Mouse (Mus musculus) midbrain, embryonic 13.5 days (tissue): ENCODE data around the gene Vps13d. TPM values are rescaled to one million over a fixed set of nuclear protein-coding genes. Genes with fewer than 3 reads are reported as not detected.
A peak's percentile ranks its signal among the peaks of the same experiment; 100 is the strongest.
"Not testable (repeated sequence)": the region's sequence is repeated elsewhere in the genome, so short reads cannot be mapped to it uniquely, and the experiment has no call there.

Source experiments
- ATAC-seq: fragments of 200-750 bp; cut with Nextera tagmentation; 2 replicates; pipeline ENCODE4 v1.8.0; 2017; ENCODE audit warnings: mild to moderate bottlenecking, moderate TSS enrichment, moderate library complexity
- H3K27ac ChIP-seq: fragments of 300-500 bp; sonication (generic); 2 replicates; pipeline ENCODE4 v1.5.1; 2015; ENCODE audit warnings: inconsistent platforms, mild to moderate bottlenecking, moderate library complexity
- H3K27me3 ChIP-seq: fragments of 300-500 bp; sonication (generic); 2 replicates; pipeline ENCODE4 v1.6.1; 2015; ENCODE audit warnings: mild to moderate bottlenecking, inconsistent platforms
- H3K36me3 ChIP-seq: fragments of 300-500 bp; sonication (generic); 2 replicates; pipeline ENCODE4 v1.6.1; 2015; ENCODE audit warnings: mild to moderate bottlenecking, inconsistent platforms
- H3K4me1 ChIP-seq: fragments of 300-500 bp; sonication (generic); replicated peaks from 2 replicates; pipeline ENCODE4 v1.6.1; 2015; ENCODE audit warnings: inconsistent platforms
- H3K4me2 ChIP-seq: fragments of 300-500 bp; sonication (generic); replicated peaks from 2 replicates; pipeline ENCODE4 v1.6.1; 2015; ENCODE audit warnings: moderate library complexity, mild to moderate bottlenecking, inconsistent platforms
- H3K4me3 ChIP-seq: fragments of 300-500 bp; sonication (generic); replicated peaks from 2 replicates; pipeline ENCODE4 v1.5.1; 2015; ENCODE audit warnings: mild to moderate bottlenecking, inconsistent platforms
- H3K9ac ChIP-seq: fragments of 300-500 bp; sonication (generic); replicated peaks from 2 replicates; pipeline ENCODE4 v1.6.1; 2015; ENCODE audit warnings: mild to moderate bottlenecking, inconsistent platforms
- H3K9me3 ChIP-seq: fragments of 300-500 bp; sonication (generic); 2 replicates; pipeline ENCODE4 v1.6.1; 2016; ENCODE audit warnings: mild to moderate bottlenecking, inconsistent platforms
- WGBS: fragments of 180-500 bp; shearing (Covaris S2); methylation state at CpG from one replicate; pipeline ENCODE4 v1.1.7; 2015; 5-methylcytosine and 5-hydroxymethylcytosine counted together
- polyA plus RNA-seq: library from polyadenylated mRNA; unstranded; fragments of >200 nt; fragmentation: Nextera tagmentation; extraction: Ambion mirVana; gene quantifications from 2 replicates; pipeline ENCODE4 v1.2.1, GENCODE M21; 2015

The Vps13d gene
- polyA plus RNA-seq, 1 experiment from 2014 or later, result 9.4 TPM

DNA sequence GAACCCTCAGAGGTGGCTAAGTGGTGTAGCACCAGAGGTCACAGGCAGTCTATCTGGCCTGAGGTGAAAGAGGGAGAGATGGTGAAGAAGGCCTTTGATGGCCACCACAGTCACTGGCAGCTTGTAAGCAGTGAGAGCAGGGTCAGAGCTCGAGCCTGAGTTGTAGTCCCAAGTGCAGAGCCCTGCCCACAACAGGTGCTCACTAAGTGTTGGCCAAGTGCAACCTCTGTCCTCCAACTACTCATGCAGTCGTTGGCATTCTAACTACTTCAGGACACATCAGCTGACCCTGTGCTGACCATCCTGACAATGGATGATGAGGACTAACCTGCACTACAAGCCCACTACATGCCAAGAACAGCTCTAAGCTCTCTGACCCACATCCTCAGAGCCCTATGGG lies 7.2 kb downstream of the Vps13d start:
- ATAC-seq, result no peak

DNA sequence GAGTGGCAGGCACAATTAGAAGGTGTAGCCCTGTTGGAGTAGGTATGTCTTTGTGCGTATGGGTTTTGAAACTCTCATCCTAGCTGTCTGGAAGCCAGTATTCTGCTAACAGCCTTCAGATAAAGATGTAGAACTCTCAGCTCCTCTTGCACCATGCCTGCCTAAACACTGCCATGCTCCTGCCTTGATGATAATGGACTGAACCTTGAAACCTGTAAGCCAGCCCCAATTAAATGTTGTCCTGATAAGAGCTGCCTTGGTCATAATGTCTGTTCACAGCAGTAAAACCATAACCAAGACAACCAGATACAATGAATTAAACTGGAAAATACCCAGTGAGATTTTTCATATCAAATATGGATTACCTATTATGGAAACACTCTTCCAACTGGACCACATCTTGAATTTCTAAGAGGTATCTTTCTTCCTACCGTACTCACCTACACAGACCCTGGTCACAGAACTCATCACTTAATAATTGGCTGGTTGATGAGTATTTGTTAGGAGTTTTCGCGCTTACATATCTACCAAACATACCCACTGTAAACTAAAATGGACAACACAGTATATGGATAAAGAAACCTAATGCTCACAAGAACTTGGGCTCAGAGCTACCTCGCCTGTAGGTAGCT lies 15.8 kb downstream of the Vps13d start:
- Histone ChIP-seq H3K9ac (no peak overlapping the region), H3K9me3 (no peaks in the 10 kb centered on the region), H3K4me3 (no peak overlapping the region), H3K4me1 (no peaks in the 10 kb centered on the region), H3K36me3 (peaks cover 72% of the 10 kb centered on the region), H3K27ac (no peak overlapping the region), H3K4me2 (no peak overlapping the region), H3K27me3 (no peaks in the 10 kb centered on the region)
- WGBS, result 95% methylated on average over 5 of the region's 5 CpGs
- no peak for ATAC-seq

More for the DNA sequence above, 7.2 kb downstream of the Vps13d start:
- Histone ChIP-seq H3K27me3 (no peaks in the 10 kb centered on the region), H3K4me1 (peaks cover 1% of the 10 kb centered on the region; the same call in 1 of the 2 replicates), H3K9ac (no peak overlapping the region), H3K9me3 (no peaks in the 10 kb centered on the region), H3K27ac (no peak overlapping the region), H3K36me3 (peaks cover 65% of the 10 kb centered on the region), H3K4me3 (no peak overlapping the region), H3K4me2 (no peak overlapping the region)
- WGBS, result 90% methylated on average over 2 of the region's 2 CpGs

DNA sequence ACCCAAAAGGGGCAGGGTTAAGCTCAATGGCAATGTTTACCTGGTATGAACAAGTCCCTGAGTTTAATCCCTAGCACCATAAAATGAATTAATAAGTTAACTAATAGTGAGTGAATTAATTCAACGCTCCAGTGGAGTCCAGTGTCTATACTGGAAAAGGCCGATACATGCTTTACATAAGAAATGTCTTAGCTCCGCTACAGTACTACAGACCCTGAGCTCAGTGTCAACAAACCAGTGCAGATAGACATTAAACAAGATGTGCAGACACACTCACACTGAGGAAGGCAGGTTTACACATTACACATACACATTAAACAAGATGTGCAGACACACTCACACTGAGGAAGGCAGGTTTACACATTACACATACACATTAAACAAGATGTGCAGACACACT lies 29.3 kb downstream of the Vps13d start:
- H3K27me3 ChIP-seq, H3K4me2 ChIP-seq, H3K27ac ChIP-seq, H3K9ac ChIP-seq, H3K9me3 ChIP-seq, ATAC-seq, H3K4me3 ChIP-seq, H3K4me1 ChIP-seq: not testable (repeated sequence)
- 84% methylated on average over 3 of the region's 3 CpGs for WGBS
- H3K36me3 ChIP-seq, result peaks cover 92% of the 10 kb centered on the region

DNA sequence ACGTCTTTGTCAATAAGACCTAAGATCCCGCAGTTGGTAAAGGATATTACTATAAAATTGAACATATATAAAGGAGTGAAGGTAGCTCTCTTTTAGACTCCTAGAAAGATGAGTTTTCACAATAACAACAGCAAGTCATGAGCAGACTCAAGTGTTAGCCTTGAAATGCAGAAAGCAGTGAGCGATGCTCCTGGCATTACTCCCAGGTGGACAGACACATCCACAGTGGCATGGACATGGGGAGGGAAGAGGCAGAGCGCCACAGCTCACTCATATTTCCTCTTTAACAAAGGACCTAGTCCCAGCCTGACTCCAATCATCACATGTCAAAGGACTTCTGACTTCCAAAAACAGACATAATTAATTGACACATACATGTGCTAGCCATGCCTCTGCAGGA lies 30.7 kb downstream of the Vps13d start:
- H3K36me3 ChIP-seq, result peaks cover 92% of the 10 kb centered on the region
- H3K4me2 ChIP-seq, result no peak overlapping the region
- no peak overlapping the region for H3K9ac ChIP-seq
- H3K4me1 ChIP-seq, result no peaks in the 10 kb centered on the region
- no peak overlapping the region for H3K4me3 ChIP-seq
- H3K27me3 ChIP-seq, result no peaks in the 10 kb centered on the region
- ATAC-seq, result no peak
- 94% methylated on average over 4 of the region's 4 CpGs for WGBS
- H3K9me3 ChIP-seq, result no peaks in the 10 kb centered on the region
- no peak overlapping the region for H3K27ac ChIP-seq

DNA sequence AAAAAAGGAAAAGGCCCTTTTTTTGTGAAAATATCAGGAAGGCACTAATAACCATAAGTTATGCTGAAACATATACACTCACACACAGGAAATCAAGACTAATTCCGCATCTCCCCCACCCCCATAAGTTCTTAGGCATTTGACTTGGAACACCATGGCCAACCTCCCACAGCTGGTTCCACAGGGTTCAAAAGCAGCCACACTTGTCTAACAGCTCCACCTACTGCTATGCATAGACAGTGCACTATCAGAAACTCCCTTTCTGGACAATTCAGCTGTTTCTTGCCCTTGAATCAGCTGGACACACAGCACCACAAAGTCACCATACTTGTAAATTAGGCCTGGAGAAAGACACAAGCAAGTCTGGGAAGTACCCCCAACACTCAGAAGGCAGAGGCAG lies 33.6 kb downstream of the Vps13d start:
- H3K4me1 ChIP-seq, result no peaks in the 10 kb centered on the region
- H3K27me3 ChIP-seq, result no peaks in the 10 kb centered on the region
- H3K4me2 ChIP-seq, result no peak overlapping the region
- ATAC-seq, result no peak
- H3K9me3 ChIP-seq, result no peaks in the 10 kb centered on the region
- no peak overlapping the region for H3K4me3 ChIP-seq
- no peak overlapping the region for H3K9ac ChIP-seq
- WGBS, result 93% methylated on average over 1 of the region's 1 CpGs
- H3K36me3 ChIP-seq, result peaks cover 95% of the 10 kb centered on the region
- H3K27ac ChIP-seq, result no peak overlapping the region

DNA sequence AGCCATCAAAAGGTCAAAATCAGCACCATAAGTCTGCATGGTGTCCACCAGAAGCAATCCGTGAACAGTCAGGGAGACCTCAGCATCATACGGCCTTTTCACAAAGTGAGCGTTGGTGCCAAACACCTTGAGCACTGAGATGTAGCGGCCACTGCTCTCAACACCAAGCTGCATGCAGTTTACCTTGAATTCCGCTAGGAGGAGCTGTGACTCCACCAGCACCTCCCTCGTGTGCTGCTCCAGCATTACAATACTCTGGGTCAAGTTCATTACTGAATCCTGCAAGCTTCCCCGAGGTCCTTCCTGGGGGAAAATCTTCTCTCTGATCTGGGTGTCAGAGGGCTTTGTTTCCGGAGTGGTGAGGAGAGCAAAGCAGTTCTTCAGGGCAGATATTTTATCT lies 38.8 kb downstream of the Vps13d start:
- Histone ChIP-seq H3K9me3 (no peaks in the 10 kb centered on the region), H3K36me3 (peaks cover 79% of the 10 kb centered on the region), H3K27me3 (no peaks in the 10 kb centered on the region), H3K9ac (no peak overlapping the region), H3K4me3 (no peak overlapping the region), H3K4me2 (no peak overlapping the region), H3K4me1 (no peaks in the 10 kb centered on the region), H3K27ac (no peak overlapping the region)
- ATAC-seq, result 0 out of 2 replicates have a peak, but pooled peaks have one; percentile 48
- WGBS, result 45% methylated on average over 8 of the region's 8 CpGs

DNA sequence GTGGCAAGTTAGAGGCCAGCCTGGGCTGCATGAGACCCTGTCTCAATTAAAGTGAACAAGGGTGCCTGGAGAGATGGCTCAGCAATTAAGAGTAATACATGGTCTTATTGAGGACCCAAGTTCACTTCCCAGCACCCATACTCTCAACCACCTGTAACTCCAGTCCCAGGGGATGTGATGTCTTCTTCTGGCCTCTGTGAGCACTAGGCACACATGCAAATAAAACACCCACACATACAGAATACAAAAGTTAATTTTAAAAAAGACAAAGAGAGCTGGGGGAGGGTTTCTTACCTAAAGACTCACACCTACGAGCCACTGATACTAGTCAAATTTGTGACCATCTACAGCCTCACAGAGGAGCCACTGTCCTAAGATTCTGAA lies 43.7 kb downstream of the Vps13d start:
- no peak for ATAC-seq
- Histone ChIP-seq H3K4me2 (no peak overlapping the region), H3K27ac (no peak overlapping the region), H3K4me1 (no peaks in the 10 kb centered on the region), H3K9me3 (no peaks in the 10 kb centered on the region), H3K9ac (no peak overlapping the region), H3K36me3 (peaks cover 71% of the 10 kb centered on the region), H3K27me3 (no peaks in the 10 kb centered on the region), H3K4me3 (no peak overlapping the region)
- WGBS, result 92% methylated on average over 1 of the region's 1 CpGs

DNA sequence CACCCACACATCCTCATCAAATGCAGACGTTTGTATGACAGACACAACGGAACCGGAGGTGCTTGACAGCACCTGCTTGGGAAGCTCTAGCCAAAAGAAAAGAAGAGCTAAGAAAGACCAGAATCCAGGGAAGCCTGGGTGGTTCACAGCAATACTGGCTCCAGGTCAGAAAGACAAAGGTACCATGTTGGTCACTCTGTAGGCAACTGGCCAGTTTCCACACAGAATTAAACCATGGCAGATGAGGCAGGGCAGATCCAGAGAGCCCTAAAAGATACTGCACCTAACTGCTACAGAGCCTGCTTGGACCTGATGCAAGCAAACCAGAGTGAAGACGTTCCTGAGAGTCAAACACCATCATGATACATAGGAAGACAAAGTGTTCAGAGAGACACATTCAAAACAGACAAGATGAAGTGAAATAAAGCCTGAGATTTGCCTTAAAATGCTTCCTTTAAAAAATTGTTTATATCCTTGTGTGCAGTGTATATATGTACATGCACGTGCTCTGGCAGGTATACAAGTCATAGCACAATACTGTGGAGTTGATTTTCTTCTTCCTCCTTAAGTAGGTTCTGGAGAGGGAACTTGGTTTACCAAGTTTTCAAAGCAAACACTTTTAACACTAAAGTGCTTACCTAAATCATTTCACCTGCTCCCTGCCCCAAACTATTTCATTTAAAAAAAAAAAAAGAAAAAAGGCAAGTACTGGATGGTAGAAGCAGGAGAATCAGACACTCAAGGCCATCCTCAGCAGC lies 44.3 kb downstream of the Vps13d start:
- no peak for ATAC-seq
- Histone ChIP-seq H3K27ac (no peak overlapping the region), H3K4me2 (no peak overlapping the region), H3K36me3 (peaks cover 69% of the 10 kb centered on the region), H3K9me3 (no peaks in the 10 kb centered on the region), H3K4me1 (no peaks in the 10 kb centered on the region), H3K4me3 (no peak overlapping the region), H3K9ac (no peak overlapping the region), H3K27me3 (no peaks in the 10 kb centered on the region)
- 81% methylated on average over 5 of the region's 5 CpGs for WGBS

DNA sequence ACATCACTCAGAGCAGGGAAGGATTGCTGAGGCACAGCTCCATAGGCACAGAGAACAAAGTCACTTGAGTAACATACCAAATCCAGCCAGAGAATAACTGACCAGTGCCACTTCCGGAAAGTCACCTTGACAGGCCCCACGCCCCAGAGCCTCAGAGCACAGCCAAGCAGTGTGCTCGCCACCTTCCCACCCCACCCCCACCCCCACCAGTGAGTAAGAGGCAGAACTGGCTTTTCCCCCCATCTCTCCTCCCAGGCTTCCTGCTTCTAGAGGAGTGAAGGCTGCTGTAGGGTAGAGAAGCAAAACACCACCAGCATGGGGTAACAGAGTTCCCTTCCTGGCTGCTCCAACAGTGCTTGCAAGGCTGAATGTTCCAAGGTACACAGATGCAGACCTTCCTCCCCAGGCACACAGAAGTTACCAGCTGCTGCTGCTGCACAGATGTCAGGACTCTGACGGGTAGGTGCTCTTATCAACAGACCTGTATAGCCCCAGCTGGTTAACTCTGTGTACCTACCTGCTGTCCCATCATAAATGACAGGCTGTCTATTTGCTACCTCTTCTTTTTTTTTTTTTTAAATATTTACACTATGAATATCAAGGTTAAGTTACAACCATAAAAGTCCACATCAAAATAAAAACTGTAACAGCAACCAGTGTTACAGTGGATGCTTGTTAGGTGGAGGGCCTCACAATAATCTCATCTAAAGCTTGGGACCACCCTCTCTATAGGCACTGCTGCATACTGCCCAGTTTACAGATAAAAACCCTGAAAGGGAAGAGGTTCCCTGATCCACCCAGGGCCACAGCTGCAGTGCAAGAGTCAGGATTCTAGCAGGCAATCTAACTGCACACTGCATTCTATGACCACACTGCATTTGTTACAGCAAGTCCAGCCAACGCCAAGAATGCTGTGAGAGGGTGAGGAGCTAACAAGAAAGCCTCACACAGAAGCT lies 47.5 kb downstream of the Vps13d start:
- Histone ChIP-seq H3K9me3 (no peaks in the 10 kb centered on the region), H3K4me1 (no peaks in the 10 kb centered on the region), H3K4me2 (no peak overlapping the region), H3K9ac (no peak overlapping the region), H3K27ac (no peak overlapping the region), H3K4me3 (no peak overlapping the region), H3K36me3 (peaks cover 71% of the 10 kb centered on the region), H3K27me3 (no peaks in the 10 kb centered on the region)
- ATAC-seq, result no peak
- 87% methylated on average over 5 of the region's 5 CpGs for WGBS

DNA sequence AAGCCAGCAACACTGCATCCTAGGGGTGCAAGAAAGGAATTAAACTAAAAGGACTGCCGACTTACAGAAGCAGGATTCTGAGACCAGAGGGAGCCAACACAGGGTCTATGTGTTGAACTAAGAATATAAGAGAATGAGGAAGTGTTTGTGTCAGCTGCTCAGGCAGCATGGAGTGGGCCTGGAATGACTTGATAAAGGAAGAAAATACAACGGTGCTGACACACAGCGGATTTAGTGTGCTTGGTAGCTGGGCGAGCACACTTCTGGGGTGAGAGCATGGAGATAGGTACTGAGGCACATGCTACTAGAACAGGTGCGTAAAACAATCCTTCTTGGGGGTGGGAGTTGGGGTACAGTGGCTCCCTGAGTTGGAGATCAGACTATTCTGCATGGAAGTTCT lies 51.3 kb downstream of the Vps13d start:
- Histone ChIP-seq H3K4me1 (no peaks in the 10 kb centered on the region), H3K4me2 (no peak overlapping the region), H3K36me3 (peaks cover 84% of the 10 kb centered on the region), H3K9ac (no peak overlapping the region), H3K4me3 (no peak overlapping the region), H3K27me3 (no peaks in the 10 kb centered on the region), H3K9me3 (0 out of 2 replicates have a peak, but pooled peaks cover 3% of the 10 kb centered on the region), H3K27ac (no peak overlapping the region)
- ATAC-seq, result no peak
- 94% methylated on average over 5 of the region's 5 CpGs for WGBS

DNA sequence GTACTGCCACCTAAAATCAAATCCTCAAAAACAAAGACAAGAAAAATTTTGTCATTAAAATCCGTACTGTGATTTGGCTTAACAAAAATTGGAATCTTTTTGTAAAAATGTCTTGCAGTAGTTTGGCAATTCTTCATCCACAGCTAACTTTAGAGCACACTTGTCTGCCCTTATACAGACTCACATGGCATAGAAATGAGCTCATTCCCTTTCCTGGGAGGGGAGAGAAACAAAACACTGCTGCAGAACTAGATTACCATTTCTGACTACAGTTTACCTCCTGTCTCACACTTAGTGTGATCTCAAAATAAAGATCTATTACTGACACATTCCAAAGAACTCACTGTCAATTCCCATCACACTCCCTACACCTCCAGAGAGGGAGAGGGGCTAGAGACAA lies 58.1 kb downstream of the Vps13d start:
- peaks cover 85% of the 10 kb centered on the region for H3K36me3 ChIP-seq
- no peaks in the 10 kb centered on the region for H3K27me3 ChIP-seq
- no peak for ATAC-seq
- no peaks in the 10 kb centered on the region for H3K4me1 ChIP-seq
- no peak overlapping the region for H3K9ac ChIP-seq
- H3K4me3 ChIP-seq, result no peak overlapping the region
- 0 out of 2 replicates have a peak, but pooled peaks cover 3% of the 10 kb centered on the region for H3K9me3 ChIP-seq
- 82% methylated on average over 1 of the region's 1 CpGs for WGBS
- no peak overlapping the region for H3K27ac ChIP-seq
- no peak overlapping the region for H3K4me2 ChIP-seq

DNA sequence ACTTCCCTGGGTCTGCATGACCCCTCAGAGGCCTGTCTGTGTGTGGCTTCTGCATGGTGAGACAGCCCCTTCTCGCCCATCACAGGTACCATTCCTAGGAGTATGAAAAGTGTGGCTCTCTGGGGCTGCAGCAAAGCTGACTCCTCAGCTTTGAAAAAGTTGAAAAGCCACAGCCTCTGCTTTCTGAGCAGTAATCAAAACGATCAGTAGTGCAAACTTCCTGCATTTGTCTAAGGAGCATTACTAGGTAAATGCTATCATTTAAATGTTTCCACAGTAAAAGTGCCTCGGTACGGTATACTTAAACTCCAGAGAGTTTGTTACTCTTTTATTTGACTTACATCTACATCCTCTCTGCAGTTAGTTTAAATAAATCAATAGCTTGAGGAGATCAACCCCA lies 59.3 kb downstream of the Vps13d start:
- ATAC-seq, result no peak
- peaks cover 85% of the 10 kb centered on the region for H3K36me3 ChIP-seq
- H3K9me3 ChIP-seq, result 0 out of 2 replicates have a peak, but pooled peaks cover under 1% of the 10 kb centered on the region
- no peak overlapping the region for H3K27ac ChIP-seq
- no peak overlapping the region for H3K9ac ChIP-seq
- H3K4me1 ChIP-seq, result no peaks in the 10 kb centered on the region
- H3K4me2 ChIP-seq, result no peak overlapping the region
- no peaks in the 10 kb centered on the region for H3K27me3 ChIP-seq
- 94% methylated on average over 4 of the region's 4 CpGs for WGBS
- H3K4me3 ChIP-seq, result no peak overlapping the region
